Mouse (Mus musculus) heart, adult 2 months (tissue): ENCODE measurements around the gene Abo.
"Not testable (repeated sequence)": the region's sequence is repeated elsewhere in the genome, so short reads cannot be mapped to it uniquely, and the experiment has no call there.

ENCODE experiments used
- CTCF ChIP-seq: fragments of 200-600 bp; IDR thresholded peaks from 2 replicates; pipeline ENCODE4 v1.8.1; 2022; ENCODE audit warnings: antibody characterized with exemption, mild to moderate bottlenecking, moderate library complexity
- POLR2A ChIP-seq: fragments of 200-500 bp; IDR thresholded peaks from 2 replicates; pipeline ENCODE4 v1.6.1; 2011; ENCODE audit warnings: mild to moderate bottlenecking, low read depth, low read length, control low read depth; ENCODE audit not compliant: insufficient read depth

GRCm38 (mm10) chr2:26886170-26886569 lies 21.4 kb upstream of the Abo start:
- not testable (repeated sequence) for TF ChIP-seq CTCF, POLR2A
